Mouse (Mus musculus) erythroblast, adult 5-6 weeks (primary cell): ENCODE measurements around the gene Catsperd. TPM values are rescaled to one million over a fixed set of nuclear protein-coding genes. Genes with fewer than 3 reads are reported as not detected.

Experiments
- ATAC-seq: replicated peaks from 2 replicates; pipeline ENCODE4 v1.8.0; 2016; ENCODE audit warnings: moderate number of reproducible peaks, mild to moderate bottlenecking, moderate TSS enrichment, inconsistent platforms; ENCODE audit not compliant: poor library complexity, low FRiP score, severe bottlenecking
- total RNA-seq, 2 experiments: library from RNA; stranded (forward) in 1 of 2; stranded (reverse) in 1 of 2; fragments of 150-400 nt in 1 of 2; fragments of 200-764, 138-1000 nt in 1 of 2; gene quantifications; 2 replicates each; pipeline versions ENCODE4 v1.2.3 to v1.2.4; 2015 to 2017; ENCODE audit warnings: low replicate concordance in 2 of 2

The Catsperd gene
- total RNA-seq, 2 experiments from 2014 or later = not detected

DNA sequence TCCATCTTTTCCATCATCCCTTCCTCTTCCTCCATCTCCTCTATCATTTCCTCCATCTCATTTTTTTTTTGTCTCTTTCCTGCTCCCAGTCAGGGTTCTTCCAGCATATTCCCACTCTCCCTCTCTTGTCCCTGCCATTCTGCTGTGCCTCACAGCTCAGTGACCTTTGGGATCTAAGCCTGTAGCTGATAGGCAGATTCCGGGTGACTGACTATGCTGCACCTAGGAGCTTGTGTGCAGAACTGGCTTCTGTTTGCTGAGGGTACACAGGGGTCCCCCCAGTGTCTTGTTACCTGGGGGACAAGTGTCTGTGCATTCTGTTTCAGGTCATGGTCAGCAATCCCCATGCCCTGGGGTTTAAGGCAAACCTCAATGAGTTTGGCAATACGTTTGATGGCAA, 26.8 kb downstream of the Catsperd start:
- ATAC-seq = no peak

DNA sequence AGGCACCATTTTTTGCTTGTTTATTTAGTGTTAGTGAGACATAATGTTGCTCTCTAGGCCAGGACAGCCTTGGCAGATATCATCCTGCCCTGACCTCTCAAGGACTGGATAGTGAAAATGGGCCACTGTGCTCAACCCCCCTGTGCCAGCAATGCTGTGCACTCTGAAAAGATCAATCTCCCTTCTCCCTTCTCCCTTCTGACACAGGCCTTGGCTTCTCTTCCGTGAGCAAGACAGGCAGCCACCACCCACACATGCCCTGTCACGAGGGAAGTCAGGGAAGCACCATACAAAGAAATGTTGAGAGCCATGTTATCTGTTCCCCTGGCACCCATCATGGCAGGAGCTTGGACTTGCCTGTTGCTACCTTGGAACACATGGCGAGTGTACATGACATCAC, 27.4 kb downstream of the Catsperd start:
- no peak for ATAC-seq

DNA sequence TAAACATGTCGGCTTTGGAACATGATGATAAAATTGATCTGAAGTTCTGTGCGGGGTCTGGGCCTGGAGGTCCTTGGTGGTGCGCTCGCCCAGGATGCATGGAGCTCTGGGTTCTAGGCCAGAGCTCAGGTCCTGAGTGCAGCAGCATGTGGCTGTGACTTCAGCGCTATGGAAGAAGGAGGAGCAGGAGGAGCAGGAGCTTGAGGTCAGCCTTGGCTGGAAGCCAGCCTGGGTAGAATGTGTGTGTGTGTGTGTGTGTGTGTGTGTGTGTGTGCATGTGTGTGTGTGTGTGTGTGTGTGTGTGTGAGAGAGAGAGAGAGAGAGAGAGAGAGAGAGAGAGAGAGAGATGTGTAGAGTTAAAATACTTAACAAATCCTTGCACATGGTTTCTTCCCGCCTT, 28.2 kb downstream of the Catsperd start:
- ATAC-seq = no peak

DNA sequence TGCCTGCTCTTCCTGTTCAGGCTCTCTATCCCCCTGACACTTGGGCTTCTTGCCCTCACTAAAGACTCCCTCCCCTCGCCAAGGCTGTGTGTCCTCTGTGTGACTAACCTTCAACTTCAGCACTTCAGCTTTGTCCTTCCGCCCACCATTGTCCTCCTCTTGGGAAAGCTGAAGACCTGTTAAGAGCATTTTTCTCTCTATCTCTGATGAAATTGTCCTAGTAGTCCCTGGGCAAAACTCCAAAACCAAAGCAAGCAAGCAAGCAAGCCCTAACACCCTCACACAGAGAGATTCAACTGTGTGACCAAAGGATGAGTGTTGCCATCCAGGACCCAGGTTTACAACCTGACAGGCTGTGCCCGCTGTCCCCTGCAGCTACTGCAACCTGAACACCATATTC, 35.7 kb downstream of the Catsperd start:
- ATAC-seq = no peak

DNA sequence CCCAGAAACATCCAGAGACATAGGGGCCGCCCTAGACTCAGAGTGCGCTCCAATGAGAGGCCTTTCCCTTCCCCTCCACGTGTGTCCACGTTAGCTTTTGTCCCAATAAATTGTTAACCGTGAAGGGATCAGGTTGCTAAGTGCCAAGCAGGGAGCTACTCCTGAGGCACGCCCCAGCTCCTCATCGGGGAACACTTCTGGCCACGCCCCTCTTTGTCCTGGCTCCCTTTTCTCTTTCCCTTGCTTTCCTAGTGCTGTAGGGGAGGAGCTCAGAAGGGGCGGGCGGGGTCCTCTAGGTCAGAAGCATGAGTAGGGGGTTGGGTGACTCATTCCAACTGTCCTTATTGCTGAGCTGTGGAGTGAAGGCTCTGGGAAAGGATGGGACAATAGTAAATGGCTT, 36.4 kb downstream of the Catsperd start:
- no peak for ATAC-seq

DNA sequence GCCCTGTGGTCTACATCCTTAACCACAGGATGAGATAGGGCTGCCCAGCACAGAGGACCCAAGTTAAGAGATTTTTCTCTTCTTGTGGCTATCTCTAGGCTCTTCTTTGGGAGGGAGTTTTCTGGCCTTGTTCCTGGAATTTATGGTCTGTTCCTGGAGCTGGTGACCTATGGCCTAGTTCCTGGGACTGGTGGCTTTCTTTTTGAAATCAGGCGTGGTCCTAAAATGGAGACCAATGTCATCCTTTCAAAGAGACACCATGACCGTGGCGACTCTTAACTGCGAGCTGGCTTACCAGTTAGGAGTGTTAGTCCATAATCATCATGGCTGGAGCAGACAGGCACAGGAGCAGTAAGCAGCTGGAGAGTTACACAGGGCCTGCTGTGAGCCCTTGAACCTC, 38.4 kb downstream of the Catsperd start:
- no peak for ATAC-seq

DNA sequence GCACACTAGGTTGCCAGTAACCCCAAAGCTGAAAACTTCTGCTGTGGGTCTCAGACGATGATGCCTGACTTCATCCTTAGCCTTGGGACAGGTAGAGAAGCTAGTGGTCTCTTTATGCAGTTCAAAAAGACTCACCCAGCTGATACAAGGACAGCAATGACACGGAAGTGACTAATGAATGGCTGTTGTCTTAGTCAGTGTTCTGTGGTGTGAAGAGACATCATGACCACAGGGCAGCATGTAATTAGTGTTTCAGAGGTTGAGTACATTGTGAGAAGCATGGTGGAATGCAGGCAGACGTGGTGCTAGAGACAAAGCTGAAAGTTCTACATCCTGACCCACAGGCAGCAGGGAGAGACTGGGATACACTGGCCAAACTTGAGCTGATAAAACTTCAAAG, 39.6 kb downstream of the Catsperd start:
- no peak for ATAC-seq

DNA sequence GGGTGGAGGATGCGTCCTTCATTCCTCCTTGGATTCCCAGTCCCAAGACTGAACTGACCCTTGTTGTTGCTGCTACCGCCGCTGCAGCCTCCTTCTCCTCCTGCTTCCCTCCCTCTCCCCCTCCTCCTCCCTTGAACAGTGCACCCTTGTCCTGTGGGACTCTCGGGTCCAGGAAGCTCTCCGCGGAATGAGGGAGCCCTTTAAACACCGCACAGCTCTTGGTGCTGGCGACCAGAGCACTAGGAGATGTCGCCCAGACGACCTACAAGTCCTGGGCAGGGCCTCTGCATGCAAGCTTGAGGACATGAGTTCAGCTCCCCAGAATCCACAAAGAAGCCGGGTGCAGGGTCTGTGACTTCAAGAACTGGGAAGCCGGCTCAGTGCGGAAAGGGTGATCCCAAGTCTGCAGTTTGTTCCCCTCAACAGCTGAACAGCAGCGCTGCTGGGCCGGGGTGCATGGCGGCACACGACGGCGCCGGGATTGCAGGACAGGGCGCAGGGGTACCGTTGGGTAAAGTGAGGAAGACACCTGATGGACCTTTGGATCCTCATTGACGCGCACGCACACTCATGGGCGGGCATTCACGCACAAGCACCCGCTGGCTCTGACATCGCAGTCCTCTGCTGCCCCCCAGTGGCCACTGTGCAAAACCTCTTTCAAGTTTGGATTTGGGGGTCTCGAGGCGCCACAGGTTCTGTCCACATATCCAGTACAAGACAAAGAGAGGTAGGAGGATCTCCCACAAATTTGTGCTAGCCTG, 40.6 kb downstream of the Catsperd start:
- peak; percentile 44 for ATAC-seq

DNA sequence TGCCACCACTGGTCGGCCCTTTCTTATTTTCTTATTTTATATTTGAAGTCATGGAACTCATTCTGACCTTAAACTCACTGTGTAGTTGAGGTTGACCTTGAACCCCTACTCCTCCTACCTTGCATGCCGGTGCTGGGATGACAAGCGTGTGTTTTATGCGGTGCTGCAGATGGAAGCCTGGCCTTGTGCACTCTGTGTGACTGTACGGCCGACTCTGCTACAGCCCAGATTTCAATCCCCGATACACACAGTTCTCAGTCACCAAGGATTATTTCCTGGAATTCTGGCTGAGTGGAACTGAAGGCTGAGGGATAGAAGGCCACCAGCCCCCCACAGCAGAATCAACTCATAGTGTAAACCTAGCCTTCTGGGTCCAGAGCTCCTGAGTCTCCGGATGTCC, 41.8 kb downstream of the Catsperd start:
- ATAC-seq = no peak

DNA sequence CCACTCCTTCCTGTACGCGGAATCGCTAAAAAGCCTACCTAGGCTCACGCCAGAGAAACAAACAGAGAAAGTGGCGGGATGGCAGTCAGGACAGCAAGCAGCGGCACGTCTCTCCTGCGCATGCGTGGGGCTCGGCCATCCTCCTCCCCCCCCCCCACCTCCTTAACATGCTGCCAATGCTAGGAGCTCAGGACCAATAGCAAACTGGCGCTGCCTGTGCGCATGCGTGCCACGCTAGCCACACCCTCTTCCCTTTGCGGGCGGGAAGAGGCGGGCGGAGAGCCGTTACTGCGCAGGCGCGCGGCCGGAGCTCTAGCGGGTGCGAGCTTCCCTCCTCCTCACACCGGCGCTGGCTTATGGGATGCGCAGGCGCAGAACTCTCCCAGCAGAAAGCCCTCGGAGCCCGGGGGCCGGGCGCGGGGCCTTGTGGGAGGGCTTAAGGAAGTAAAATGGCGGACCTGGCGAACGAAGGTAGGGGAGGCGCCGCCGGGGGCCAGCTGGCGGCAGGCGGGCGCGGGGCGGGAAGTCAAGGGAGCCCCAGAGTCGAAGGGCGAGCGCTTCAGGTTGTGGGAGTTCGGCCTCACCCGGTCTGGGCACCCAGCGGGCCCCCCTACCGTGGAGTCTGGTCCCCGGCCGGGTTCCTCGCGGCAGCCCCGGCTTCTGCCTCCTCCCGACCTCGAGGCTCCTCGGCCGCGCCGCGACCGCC, 45.2 kb downstream of the Catsperd start, which contains the start of gene Ranbp3:
Gene Ranbp3 (plus strand): TSS at position 354 of the 706 bp plus-strand sequence.
- peak; percentile 89 for ATAC-seq

DNA sequence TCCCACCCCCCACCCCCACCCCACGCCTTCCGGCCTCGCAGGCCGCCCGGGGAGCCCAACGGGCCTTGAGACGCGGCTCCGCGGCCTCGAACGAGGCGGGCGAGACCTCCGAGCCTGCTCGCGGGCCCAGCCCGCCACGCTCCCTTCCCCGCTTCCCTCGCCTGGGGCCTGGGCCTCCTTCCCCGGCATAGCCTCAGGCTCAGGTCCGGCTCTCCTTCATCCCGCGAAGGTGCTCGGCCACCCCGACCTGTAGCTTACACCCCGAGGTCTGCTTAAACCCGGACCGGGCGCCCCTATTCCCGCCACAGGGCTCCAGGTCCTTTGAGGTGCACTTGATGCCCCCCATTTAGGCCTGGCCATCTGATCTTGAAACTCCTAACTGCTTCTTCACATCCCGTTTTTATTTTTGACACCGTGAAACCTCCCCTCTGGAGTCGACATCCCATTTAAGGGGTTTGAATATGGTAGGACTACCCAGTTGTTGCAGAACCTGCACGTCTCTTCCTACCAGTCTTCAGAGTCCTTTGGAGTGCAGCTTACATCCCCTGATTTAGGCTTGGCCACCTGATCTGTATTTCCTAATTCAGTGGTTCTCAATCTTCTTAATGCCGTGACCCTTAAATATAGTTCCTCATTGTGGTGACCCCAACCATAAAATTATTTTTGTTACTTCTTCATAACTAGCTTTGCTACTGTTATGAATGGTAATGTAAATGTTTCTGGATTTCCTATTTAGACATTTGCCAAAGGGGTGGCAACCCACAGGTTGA, 45.9 kb downstream of the Catsperd start:
- no peak for ATAC-seq

DNA sequence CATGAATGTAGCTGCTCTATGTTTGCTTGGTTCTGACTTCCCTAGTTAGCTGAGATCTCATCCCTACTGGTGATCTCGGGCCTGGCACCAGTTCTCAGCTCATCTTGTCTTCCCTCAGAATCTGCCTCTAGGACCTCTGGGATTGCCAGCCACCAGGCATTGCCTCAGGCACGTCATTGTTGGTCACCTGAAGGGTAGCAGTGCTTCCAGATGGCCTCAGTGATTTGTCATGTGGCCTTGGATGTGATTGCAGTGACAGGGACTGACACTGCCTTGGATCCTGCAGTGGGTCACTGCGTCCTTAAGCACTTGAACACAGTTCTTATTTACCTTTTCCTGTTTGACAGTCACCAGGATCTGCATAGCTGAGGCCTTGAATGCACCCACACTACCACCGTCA, 53.8 kb downstream of the Catsperd start:
- ATAC-seq = no peak

DNA sequence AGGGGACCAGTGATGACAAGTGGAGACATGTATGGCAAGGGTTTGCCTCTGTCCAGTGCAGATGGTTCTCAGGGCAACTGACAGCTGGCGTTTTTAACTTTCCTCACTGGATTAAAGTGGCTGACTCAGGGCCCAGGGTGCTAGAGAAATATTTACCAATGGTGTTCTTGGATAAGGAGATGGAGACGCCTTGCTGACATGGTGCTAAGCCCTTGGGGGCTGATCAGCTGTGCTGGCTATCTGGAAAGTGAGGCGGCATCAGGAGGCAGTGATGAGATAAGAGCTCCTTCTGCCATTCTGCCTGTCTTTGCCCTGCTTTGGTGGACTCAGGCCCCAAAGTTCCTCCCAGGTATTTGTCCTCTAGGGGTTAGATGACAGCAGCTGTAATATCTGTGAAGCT, 54.9 kb downstream of the Catsperd start:
- ATAC-seq = 0 out of 2 replicates have a peak, but pooled peaks have one; percentile 38

DNA sequence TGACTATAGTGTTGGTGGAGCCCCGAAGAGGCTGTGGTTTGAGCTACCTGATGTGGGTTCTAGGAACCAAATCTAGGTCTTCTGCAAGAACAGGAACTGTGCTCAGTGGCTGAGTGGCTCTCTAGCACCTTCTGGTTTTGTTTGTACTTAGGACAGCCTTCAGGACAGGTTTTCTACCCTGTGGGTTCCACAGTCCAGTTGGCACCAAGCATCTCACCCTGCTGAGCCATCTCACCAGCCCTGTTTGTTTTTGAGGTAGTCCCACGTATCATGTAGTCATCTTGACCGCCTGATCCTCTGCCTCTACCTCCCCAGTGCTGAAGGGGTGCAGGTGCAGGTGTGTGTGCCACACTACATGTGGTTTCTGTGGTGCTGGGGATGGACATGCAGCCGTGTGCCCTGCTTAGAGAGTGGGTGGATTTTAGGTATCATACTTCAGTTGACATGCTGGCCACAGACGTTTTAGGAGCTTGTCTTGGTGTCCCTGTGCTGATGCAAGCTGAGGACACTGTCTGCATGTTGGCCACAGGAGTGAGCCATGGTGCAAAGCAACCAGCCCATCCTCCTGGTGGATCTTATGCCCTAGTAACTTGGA, 55.7 kb downstream of the Catsperd start:
- no peak for ATAC-seq

DNA sequence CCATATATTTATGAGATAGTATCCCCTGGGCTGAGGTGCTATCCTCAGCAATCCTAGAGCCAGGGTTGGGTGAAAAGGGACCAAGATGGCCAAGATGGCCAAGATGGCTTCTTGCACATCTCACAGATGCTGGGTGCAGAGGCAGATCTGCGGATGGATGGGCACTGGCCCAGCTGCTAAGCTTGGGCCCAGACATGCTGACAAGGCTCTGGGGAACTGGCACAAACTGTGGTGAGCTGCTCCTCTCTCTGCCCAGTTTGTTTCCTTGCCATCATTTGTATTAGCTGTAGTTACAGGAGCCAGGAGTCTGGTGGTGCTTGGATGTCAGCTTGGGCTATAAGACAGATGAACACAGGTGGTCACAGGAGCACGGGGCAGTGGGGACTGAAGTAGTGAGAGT, 56.7 kb downstream of the Catsperd start:
- no peak for ATAC-seq

DNA sequence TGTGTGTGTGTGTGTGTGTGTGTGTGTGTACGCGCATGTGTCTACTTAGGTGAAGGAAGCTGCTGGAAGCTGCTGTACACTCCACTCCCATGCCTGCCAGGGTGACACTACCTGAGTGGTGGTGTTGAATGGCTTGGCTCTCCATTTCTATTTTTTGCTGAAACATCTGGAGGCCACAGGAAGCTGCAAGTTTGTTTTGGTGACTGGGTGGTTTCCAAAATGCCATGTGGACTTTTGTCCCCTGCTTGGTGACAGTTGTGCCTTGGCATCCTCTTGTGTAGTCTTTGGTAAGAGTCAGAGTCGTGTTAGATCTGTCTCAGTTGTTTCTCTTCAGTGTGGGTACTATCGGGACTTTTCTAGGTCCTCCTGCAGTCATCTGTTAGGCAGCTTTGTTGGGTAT, 58.9 kb downstream of the Catsperd start:
- ATAC-seq = no peak

DNA sequence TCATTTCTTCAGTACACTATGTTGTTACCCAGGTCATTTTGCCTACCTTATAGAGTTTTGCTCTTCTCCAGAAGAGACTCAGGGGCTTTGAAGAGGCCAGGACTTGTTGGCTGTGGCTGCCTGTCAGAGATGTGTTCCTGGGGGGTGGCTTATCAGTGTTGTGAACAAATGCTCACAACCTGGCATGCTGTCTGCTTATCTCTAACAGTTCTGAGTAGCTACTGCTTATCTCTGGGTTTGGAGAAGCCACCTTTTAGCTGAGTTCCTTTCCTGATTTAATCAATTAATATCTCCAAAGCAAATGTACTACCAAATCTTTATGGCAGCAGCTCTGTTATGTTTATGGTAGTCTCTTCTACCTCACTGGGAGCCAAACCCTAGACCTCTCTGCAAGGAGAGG, 60.1 kb downstream of the Catsperd start:
- ATAC-seq = peak; percentile 36; the same call in 1 of the 2 replicates

DNA sequence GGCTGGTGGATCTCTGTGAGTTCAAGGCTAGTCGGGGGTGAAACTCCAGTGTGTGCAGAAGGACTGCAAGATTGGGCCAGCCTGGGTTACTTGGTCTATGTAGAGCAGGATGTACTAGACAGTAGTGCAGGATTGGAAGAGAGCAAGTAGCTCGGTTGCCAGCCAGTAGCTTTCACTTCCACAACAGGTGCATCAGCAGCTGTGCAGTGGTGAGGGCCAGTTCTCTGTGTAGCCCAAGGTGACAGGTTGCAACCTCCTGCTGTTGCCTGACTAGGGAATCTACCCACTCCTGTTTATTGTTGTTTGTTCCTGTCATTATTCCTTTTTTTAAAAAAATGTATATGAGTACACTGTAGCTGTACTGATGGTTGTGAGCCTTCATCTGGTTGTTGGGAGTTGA, 60.7 kb downstream of the Catsperd start:
- ATAC-seq = no peak

DNA sequence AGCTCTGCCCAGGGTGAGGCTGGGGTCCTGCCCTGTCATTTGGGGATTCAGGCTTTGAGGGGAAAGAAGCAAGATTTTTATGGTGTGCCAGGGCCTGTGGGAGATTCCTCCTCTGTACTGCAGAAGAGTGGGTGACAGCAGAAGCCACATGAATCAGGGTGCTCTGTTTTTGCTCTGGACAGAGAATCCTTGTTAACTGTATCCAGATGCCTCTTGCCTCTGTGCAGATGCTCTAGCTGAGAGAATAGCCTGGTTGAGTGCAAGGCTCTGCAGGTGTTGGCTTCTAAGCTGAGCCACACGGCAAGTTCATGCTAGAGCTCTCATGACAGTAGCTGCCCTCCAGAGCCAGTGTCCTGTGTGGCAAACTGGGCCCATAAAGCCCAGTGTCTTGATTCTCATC, 65.5 kb downstream of the Catsperd start:
- ATAC-seq = no peak

DNA sequence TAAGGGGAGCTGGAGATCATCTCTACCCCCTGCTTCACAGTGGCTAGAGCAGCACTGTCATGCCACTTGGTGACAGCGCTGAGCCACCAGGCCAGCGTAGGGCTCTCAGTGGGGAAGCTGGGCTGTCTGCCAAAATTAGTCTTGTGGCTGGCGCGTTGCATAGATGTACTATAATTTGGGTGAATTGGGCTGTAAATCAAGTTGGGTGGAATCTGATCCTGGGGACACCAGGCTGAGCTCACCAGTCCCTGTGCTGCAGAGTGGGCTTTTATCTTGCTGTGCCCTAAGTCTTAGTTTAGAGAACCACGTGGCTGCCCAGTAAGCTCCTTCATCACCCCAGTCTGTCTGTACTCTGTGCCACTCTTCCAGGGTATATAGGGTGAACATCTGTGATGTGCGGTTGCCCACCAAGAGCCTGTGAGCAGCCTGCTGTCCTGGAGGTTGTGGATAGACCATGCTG, 65.9 kb downstream of the Catsperd start:
- no peak for ATAC-seq
